Mouse (Mus musculus) stomach, embryonic 16.5 days (tissue): ENCODE measurements around the gene Vangl2. TPM values are rescaled to one million over a fixed set of nuclear protein-coding genes. Genes with fewer than 3 reads are reported as not detected.

ENCODE experiments used
- ATAC-seq: fragments of 200-750 bp; cut with Nextera tagmentation; 2 replicates; pipeline ENCODE4 v1.8.0; 2017; ENCODE audit warnings: moderate number of reproducible peaks, moderate TSS enrichment; ENCODE audit not compliant: insufficient read depth, low FRiP score
- H3K27ac ChIP-seq: fragments of 300-500 bp; sonication (generic); 2 replicates; pipeline ENCODE4 v1.5.1; 2014; ENCODE audit warnings: low read length
- H3K27me3 ChIP-seq: fragments of 300-500 bp; sonication (generic); 2 replicates; pipeline ENCODE4 v1.6.1; 2014; ENCODE audit warnings: low read length, control low read depth, mixed read lengths; ENCODE audit not compliant: control insufficient read depth, insufficient read depth
- H3K36me3 ChIP-seq: fragments of 300-500 bp; sonication (generic); 2 replicates; pipeline ENCODE4 v1.6.1; 2014; ENCODE audit warnings: low read length; ENCODE audit not compliant: control insufficient read depth, insufficient read depth
- H3K4me1 ChIP-seq: fragments of 300-500 bp; sonication (generic); 2 replicates; pipeline ENCODE4 v1.6.1; 2014; ENCODE audit warnings: low read length, control low read depth, mixed read lengths; ENCODE audit not compliant: control insufficient read depth, insufficient read depth
- H3K4me2 ChIP-seq: fragments of 300-500 bp; sonication (generic); 2 replicates; pipeline ENCODE4 v1.6.1; 2014; ENCODE audit warnings: low read depth, low read length, mixed read lengths
- H3K4me3 ChIP-seq: fragments of 300-500 bp; sonication (generic); replicated peaks from 2 replicates; pipeline ENCODE4 v1.5.1; 2014; ENCODE audit warnings: mild to moderate bottlenecking, low read length
- H3K9ac ChIP-seq: fragments of 300-500 bp; sonication (generic); 2 replicates; pipeline ENCODE4 v1.6.1; 2014; ENCODE audit warnings: low read length
- H3K9me3 ChIP-seq: fragments of 300-500 bp; sonication (generic); replicated peaks from 2 replicates; pipeline ENCODE4 v1.6.1; 2016; ENCODE audit warnings: low read length, control low read depth; ENCODE audit not compliant: control insufficient read depth
- WGBS: fragments of 180-500 bp; shearing (Covaris S2); extraction: QIAGEN DNeasy Blood & Tissue Kit; methylation state at CpG from one replicate; pipeline ENCODE4 v1.1.7; 2014; 5-methylcytosine and 5-hydroxymethylcytosine counted together
- polyA plus RNA-seq: library from polyadenylated mRNA; unstranded; fragments of >200 nt; fragmentation: Nextera tagmentation; extraction: Ambion mirVana; gene quantifications from 2 replicates; pipeline ENCODE4 v1.2.1, GENCODE M21; 2015

Vangl2 gene
- polyA plus RNA-seq, 1 experiment from 2014 or later: 10.6 TPM

- H3K36me3 ChIP-seq: peaks cover 7% of the 10 kb centered on the region; the same call in 1 of the 2 replicates
- no peaks in the 10 kb centered on the region for H3K9me3 ChIP-seq
- no peak overlapping the region for H3K4me3 ChIP-seq
- no peak overlapping the region for H3K9ac ChIP-seq
- 54% methylated on average over 4 of the region's 4 CpGs for WGBS
- no peak overlapping the region for H3K27ac ChIP-seq
- no peak overlapping the region for H3K4me2 ChIP-seq
- H3K4me1 ChIP-seq: no peaks in the 10 kb centered on the region; the same call in 1 of the 2 replicates
- no peak for ATAC-seq
- no peaks in the 10 kb centered on the region for H3K27me3 ChIP-seq
These were observed 32.4 kb upstream of the Vangl2 start for GRCm38 (mm10) chr1:172060659-172061058.

- no peak for ATAC-seq
- no peak overlapping the region for H3K9ac ChIP-seq
- no peaks in the 10 kb centered on the region; the same call in 1 of the 2 replicates for H3K4me1 ChIP-seq
- no peaks in the 10 kb centered on the region for H3K36me3 ChIP-seq
- H3K4me3 ChIP-seq: no peak overlapping the region
- peaks cover 6% of the 10 kb centered on the region; the same call in 1 of the 2 replicates for H3K27me3 ChIP-seq
- WGBS: 69% methylated on average over 7 of the region's 7 CpGs
- H3K4me2 ChIP-seq: no peak overlapping the region
- H3K9me3 ChIP-seq: no peaks in the 10 kb centered on the region
- H3K27ac ChIP-seq: no peak overlapping the region
These were observed 30.6 kb upstream of the Vangl2 start for GRCm38 (mm10) chr1:172058874-172059273.

- no peak overlapping the region for H3K27ac ChIP-seq
- H3K36me3 ChIP-seq: no peaks in the 10 kb centered on the region
- H3K4me2 ChIP-seq: no peak overlapping the region
- peaks cover 11% of the 10 kb centered on the region for H3K27me3 ChIP-seq
- H3K9me3 ChIP-seq: no peaks in the 10 kb centered on the region
- 70% methylated on average over 6 of the region's 6 CpGs for WGBS
- no peak overlapping the region for H3K4me3 ChIP-seq
- no peak overlapping the region for H3K9ac ChIP-seq
- H3K4me1 ChIP-seq: no peaks in the 10 kb centered on the region; the same call in 1 of the 2 replicates
- ATAC-seq: no peak
These were observed 30.1 kb upstream of the Vangl2 start for GRCm38 (mm10) chr1:172058321-172058720.

- Histone ChIP-seq H3K4me3 (no peak within 1 kb of the TSS), H3K9me3 (no peaks in the 10 kb centered on the region), H3K27me3 (peaks cover 18% of the 10 kb centered on the region), H3K36me3 (no peaks in the 10 kb centered on the region), H3K27ac (no peak within 1 kb of the TSS), H3K4me2 (no peak within 1 kb of the TSS), H3K9ac (no peak within 1 kb of the TSS), H3K4me1 (no peaks in the 10 kb centered on the region; the same call in 1 of the 2 replicates)
- 43% methylated on average over 2 of the region's 2 CpGs for WGBS
- ATAC-seq: no peak
These were observed 29.3 kb upstream of the Vangl2 start, which contains the start of gene Nhlh1 for GRCm38 (mm10) chr1:172057491-172057921. Nhlh1 (minus strand) TSS chr1:172057573.

- WGBS: 70% methylated on average over 4 of the region's 4 CpGs
- Histone ChIP-seq H3K27me3 (peaks cover 18% of the 10 kb centered on the region), H3K4me1 (no peaks in the 10 kb centered on the region; the same call in 1 of the 2 replicates)
These were observed 28.0 kb upstream of the Vangl2 start for GRCm38 (mm10) chr1:172056251-172056650.

GRCm38 (mm10) chr1:172053541-172054440 is 25.5 kb upstream of the Vangl2 start:
- H3K9ac ChIP-seq: peak overlapping the region; percentile 44
- H3K4me1 ChIP-seq: no peaks in the 10 kb centered on the region; the same call in 1 of the 2 replicates
- no peaks in the 10 kb centered on the region for H3K9me3 ChIP-seq
- H3K4me3 ChIP-seq: peak overlapping the region; percentile 37
- peak overlapping the region; percentile 57 for H3K4me2 ChIP-seq
- H3K27me3 ChIP-seq: peaks cover 20% of the 10 kb centered on the region
- ATAC-seq: no peak; the same call in 1 of the 2 replicates
- no peak overlapping the region for H3K27ac ChIP-seq
- WGBS: 4% methylated on average over 42 of the region's 42 CpGs
- H3K36me3 ChIP-seq: no peaks in the 10 kb centered on the region

More at GRCm38 (mm10) chr1:172056251-172056650, 28.0 kb upstream of the Vangl2 start:
- H3K27ac ChIP-seq: no peak overlapping the region
- no peaks in the 10 kb centered on the region for H3K9me3 ChIP-seq
- H3K4me3 ChIP-seq: no peak overlapping the region
- no peak overlapping the region for H3K9ac ChIP-seq
- no peak overlapping the region for H3K4me2 ChIP-seq
- H3K36me3 ChIP-seq: no peaks in the 10 kb centered on the region
- no peak for ATAC-seq

- no peak overlapping the region for H3K4me3 ChIP-seq
- H3K36me3 ChIP-seq: no peaks in the 10 kb centered on the region
- no peaks in the 10 kb centered on the region for H3K9me3 ChIP-seq
- H3K9ac ChIP-seq: no peak overlapping the region
- no peak overlapping the region for H3K27ac ChIP-seq
- peaks cover 20% of the 10 kb centered on the region for H3K27me3 ChIP-seq
- ATAC-seq: no peak
- WGBS: 10% methylated on average over 10 of the region's 10 CpGs
- H3K4me2 ChIP-seq: no peak overlapping the region
- no peaks in the 10 kb centered on the region; the same call in 1 of the 2 replicates for H3K4me1 ChIP-seq
These were observed 24.6 kb upstream of the Vangl2 start for GRCm38 (mm10) chr1:172052766-172053279.

- Histone ChIP-seq H3K27me3 (peaks cover 19% of the 10 kb centered on the region), H3K36me3 (no peaks in the 10 kb centered on the region), H3K9me3 (no peaks in the 10 kb centered on the region), H3K4me1 (no peaks in the 10 kb centered on the region; the same call in 1 of the 2 replicates), H3K4me2 (no peak overlapping the region), H3K27ac (no peak overlapping the region), H3K4me3 (no peak overlapping the region), H3K9ac (no peak overlapping the region; the same call in 1 of the 2 replicates)
- ATAC-seq: no peak
- 36% methylated on average over 13 of the region's 13 CpGs for WGBS
These were observed 21.0 kb upstream of the Vangl2 start for GRCm38 (mm10) chr1:172049131-172049782.
